Comparison of ENCODE assay signal across 18 mouse cellular contexts in genomic region chr6:55123056-55123455, GRCm38 (mm10). TPM values are rescaled to one million over a fixed set of nuclear protein-coding genes. Genes with fewer than 3 reads are reported as not detected.
A peak's percentile ranks its signal among the peaks of the same experiment; 100 is the strongest.
DNase-seq lines count a peak whose midpoint lies in the region; ATAC-seq lines count a peak whose summit lies in the region.
"Had no signal": no experiment of that assay in that cellular context is flagged by ENCODE, and none has a peak within 500 bp of the region (broad histone marks: within the 10 kb centered on the region; RNA-seq: fewer than 3 reads in every experiment).

No protein-coding gene starts in this region.

- peak; percentile 68; the same call in 1 of the 2 replicates for ATAC-seq in common myeloid progenitor, adult 5-6 weeks (replicated peaks; ENCODE audit: low read depth, poor library complexity, severe bottlenecking)
- 0 out of 2 replicates have a peak, but pooled peaks have one; percentile 29 for ATAC-seq in megakaryocyte progenitor cell, adult 5-6 weeks (replicated peaks; ENCODE audit: poor library complexity)
- ATAC-seq: forebrain, embryonic 14.5 days; intestine, postnatal 0 days; Patski had no signal

- DNase-seq in lung, postnatal 36 days, result peak; percentile 6
- DNase-seq in lung, postnatal 10 days, result no peak
- DNase-seq in heart, adult 9 months (ENCODE audit: low spot score in 2 of 2), result peak; percentile 55 to 59
- DNase-seq in layer of hippocampus, adult 8-10 months (ENCODE audit: low spot score in 2 of 2), result no peak
- no peak for DNase-seq in embryo, embryonic 11 days
- no peak for DNase-seq in layer of hippocampus, postnatal 14 days (ENCODE audit: low spot score in 2 of 2)
- DNase-seq: adrenal gland, postnatal 36 days; cerebellum, postnatal 25 days; kidney, postnatal 10 days; right cerebral cortex, adult 18-20 months; thymus, postnatal 25 days had no signal

RNA-seq across cellular contexts. Expression of gene Crhr2, which starts 9.8 kb away (rescaled TPM):
- not detected in 2 replicates for total RNA-seq in common myeloid progenitor, adult 5-6 weeks (2017)
- not detected in 2 replicates for total RNA-seq in megakaryocyte progenitor cell, adult 5-6 weeks (2015)
- total RNA-seq in megakaryocyte progenitor cell, adult 5-6 weeks (2017), result not detected in 2 replicates
- total RNA-seq in layer of hippocampus, adult 8-10 months (2022), result 1 to 10 TPM; 4.0 to 5.9 (median 5.3) TPM
- total RNA-seq in layer of hippocampus, postnatal 14 days (2021), result 1 to 10 TPM; 3.5 to 4.1 TPM
- total RNA-seq: adrenal gland, postnatal 36 days; neutrophil, adult 5-6 weeks had no signal

RNA-seq across cellular contexts. Expression of gene Inmt, which starts 51.8 kb away (rescaled TPM):
- not detected in 2 replicates for total RNA-seq in common myeloid progenitor, adult 5-6 weeks (2017)
- total RNA-seq in megakaryocyte progenitor cell, adult 5-6 weeks (2015), result not detected in 2 replicates
- not detected in 2 replicates for total RNA-seq in megakaryocyte progenitor cell, adult 5-6 weeks (2017)
- total RNA-seq in layer of hippocampus, adult 8-10 months (2022), result 1 to 10 TPM; 1.2 to 6.0 (median 3.1) TPM
- under 1 TPM in 1 of 2 experiments, not detected in 1; 0.83 TPM for total RNA-seq in layer of hippocampus, postnatal 14 days (2021)
- total RNA-seq: left cerebral cortex, postnatal 14 days; neutrophil, adult 5-6 weeks had no signal

Comparison
In these comparisons a context has a peak if more than half of its experiments do, and no peak if none do; other contexts are left out.
1. DNase-seq: peak in lung, postnatal 36 days (single experiment) and heart, adult 9 months (2 of 2); none in lung, postnatal 10 days (single experiment), layer of hippocampus, adult 8-10 months (0 of 2), embryo, embryonic 11 days (single experiment) and layer of hippocampus, postnatal 14 days (0 of 2).